Mouse (Mus musculus) neural tube, embryonic 14.5 days (tissue): ENCODE measurements around the gene AB124611. TPM values are rescaled to one million over a fixed set of nuclear protein-coding genes. Genes with fewer than 3 reads are reported as not detected.
A peak's percentile ranks its signal among the peaks of the same experiment; 100 is the strongest.
"Not testable (repeated sequence)": the region's sequence is repeated elsewhere in the genome, so short reads cannot be mapped to it uniquely, and the experiment has no call there.

Source experiments
- ATAC-seq: fragments of 200-750 bp; cut with Nextera tagmentation; 2 replicates; pipeline ENCODE4 v1.8.0; 2017; ENCODE audit warnings: low read depth, mild to moderate bottlenecking, moderate TSS enrichment, moderate library complexity
- H3K27ac ChIP-seq: fragments of 300-500 bp; sonication (generic); 2 replicates; pipeline ENCODE4 v1.5.1; 2014; ENCODE audit warnings: low read depth, mild to moderate bottlenecking, control low read depth, low read length, moderate library complexity, mixed read lengths
- H3K27me3 ChIP-seq: fragments of 300-500 bp; sonication (generic); 2 replicates; pipeline ENCODE4 v1.6.1; 2014; ENCODE audit warnings: low read length; ENCODE audit not compliant: control insufficient read depth, insufficient read depth
- H3K36me3 ChIP-seq: fragments of 300-500 bp; sonication (generic); 2 replicates; pipeline ENCODE4 v1.6.1; 2014; ENCODE audit warnings: low read length, mixed read lengths; ENCODE audit not compliant: control insufficient read depth, insufficient read depth
- H3K4me1 ChIP-seq: fragments of 300-500 bp; sonication (generic); 2 replicates; pipeline ENCODE4 v1.6.1; 2014; ENCODE audit warnings: low read length; ENCODE audit not compliant: control insufficient read depth, insufficient read depth
- H3K4me2 ChIP-seq: fragments of 300-500 bp; sonication (generic); 2 replicates; pipeline ENCODE4 v1.6.1; 2014; ENCODE audit warnings: mild to moderate bottlenecking, low read depth, low read length, control low read depth
- H3K4me3 ChIP-seq: fragments of 300-500 bp; sonication (generic); 2 replicates; pipeline ENCODE4 v1.5.1; 2014; ENCODE audit warnings: low read depth, low read length, control low read depth, mixed read lengths
- H3K9ac ChIP-seq: fragments of 300-500 bp; sonication (generic); replicated peaks from 2 replicates; pipeline ENCODE4 v1.6.1; 2014; ENCODE audit warnings: low read depth, mild to moderate bottlenecking, control low read depth, low read length, mixed read lengths
- H3K9me3 ChIP-seq: fragments of 300-500 bp; sonication (generic); 2 replicates; pipeline ENCODE4 v1.6.1; 2016; ENCODE audit warnings: low read length; ENCODE audit not compliant: control insufficient read depth
- WGBS: fragments of 180-500 bp; shearing (Covaris S2); extraction: QIAGEN DNeasy Blood & Tissue Kit; methylation state at CpG from one replicate; pipeline ENCODE4 v1.1.7; 2014; 5-methylcytosine and 5-hydroxymethylcytosine counted together
- polyA plus RNA-seq: library from polyadenylated mRNA; unstranded; fragments of >200 nt; fragmentation: Nextera tagmentation; extraction: Ambion mirVana; gene quantifications from 2 replicates; pipeline ENCODE4 v1.2.1, GENCODE M21; 2014

Gene AB124611
- polyA plus RNA-seq, 1 experiment from 2014 or later: 2.5 TPM

DNA sequence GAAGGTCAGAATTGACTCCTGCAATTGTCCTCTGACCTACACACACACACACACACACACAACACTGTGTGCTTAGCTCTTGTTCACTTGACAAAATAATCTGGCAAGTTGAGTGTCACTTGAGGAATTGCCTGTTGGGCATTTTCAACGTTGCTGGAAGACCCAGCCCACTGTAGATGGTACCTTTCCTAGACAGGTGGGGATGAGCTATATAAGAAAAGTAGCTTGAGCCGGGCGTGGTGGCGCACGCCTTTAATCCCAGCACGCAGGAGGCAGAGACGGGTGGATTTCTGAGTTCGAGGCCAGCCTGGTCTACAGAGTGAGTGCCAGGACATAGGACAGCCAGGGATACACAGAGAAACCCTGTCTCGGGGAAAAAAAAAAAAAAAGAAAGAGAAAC, 14.9 kb upstream of the AB124611 start:
- peak overlapping the region; percentile 66 for H3K4me2 ChIP-seq
- H3K27me3 ChIP-seq: no peaks in the 10 kb centered on the region
- peak overlapping the region; percentile 71 for H3K9ac ChIP-seq
- peak overlapping the region; percentile 60 for H3K4me3 ChIP-seq
- no peak for ATAC-seq
- peak overlapping the region; percentile 91 for H3K27ac ChIP-seq
- 81% methylated on average over 9 of the region's 9 CpGs for WGBS
- H3K9me3 ChIP-seq: no peaks in the 10 kb centered on the region
- peaks cover 14% of the 10 kb centered on the region for H3K4me1 ChIP-seq
- H3K36me3 ChIP-seq: peaks cover 15% of the 10 kb centered on the region

DNA sequence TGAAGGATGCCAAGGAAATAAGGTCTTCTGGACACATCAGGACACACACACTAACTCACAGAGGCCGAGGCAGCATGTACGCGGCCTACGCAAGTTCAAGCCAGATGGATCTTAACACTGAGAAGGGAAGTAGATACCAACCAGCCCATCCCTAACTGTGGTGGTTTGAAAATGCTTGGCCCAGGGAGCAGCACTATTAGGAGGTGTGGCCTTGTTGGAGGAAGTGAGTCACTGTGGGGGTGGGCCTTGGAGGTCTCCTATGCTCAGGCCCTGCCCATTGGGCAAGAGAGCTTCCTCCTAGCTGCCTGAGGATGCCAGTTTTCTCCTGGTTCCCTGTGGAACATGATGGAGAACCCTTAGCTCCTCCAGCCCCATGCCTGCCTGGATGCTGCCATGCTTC, 12.5 kb upstream of the AB124611 start:
- H3K4me1 ChIP-seq: peaks cover 14% of the 10 kb centered on the region
- H3K27me3 ChIP-seq: no peaks in the 10 kb centered on the region
- H3K9ac ChIP-seq: no peak overlapping the region
- peaks cover 4% of the 10 kb centered on the region; the same call in 1 of the 2 replicates for H3K36me3 ChIP-seq
- H3K27ac ChIP-seq: no peak overlapping the region
- no peaks in the 10 kb centered on the region for H3K9me3 ChIP-seq
- no peak overlapping the region for H3K4me2 ChIP-seq
- no peak overlapping the region for H3K4me3 ChIP-seq
- 99% methylated on average over 4 of the region's 4 CpGs for WGBS
- no peak for ATAC-seq

DNA sequence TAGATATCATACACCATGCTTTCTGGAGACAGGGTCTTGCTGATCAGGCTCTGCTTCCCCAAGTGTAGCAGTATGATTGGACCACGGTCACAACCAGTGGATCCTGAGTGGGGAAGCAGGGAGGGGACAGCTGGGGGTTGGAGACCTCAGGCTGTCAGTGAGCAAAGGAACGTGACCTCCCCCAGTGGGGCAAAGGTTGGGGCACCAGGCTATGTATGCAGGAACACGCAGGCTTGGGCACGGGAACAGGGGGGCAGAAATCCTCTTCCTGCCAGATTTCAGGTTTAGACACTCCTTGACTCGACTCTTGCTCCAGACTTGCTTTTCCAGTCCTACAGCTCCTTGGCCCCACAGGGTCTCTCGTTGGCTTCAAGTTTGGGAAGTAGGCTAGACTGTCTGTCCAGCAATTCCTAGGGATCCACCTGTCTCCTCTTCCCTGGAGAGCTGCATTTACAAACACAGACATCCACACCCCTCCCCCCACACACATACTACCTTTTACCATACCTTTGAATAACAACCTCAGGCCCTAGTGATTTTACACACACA, 8.0 kb upstream of the AB124611 start:
- no peaks in the 10 kb centered on the region for H3K9me3 ChIP-seq
- H3K9ac ChIP-seq: no peak overlapping the region
- ATAC-seq: no peak
- no peaks in the 10 kb centered on the region for H3K4me1 ChIP-seq
- H3K27ac ChIP-seq: no peak overlapping the region
- H3K36me3 ChIP-seq: no peaks in the 10 kb centered on the region
- H3K27me3 ChIP-seq: no peaks in the 10 kb centered on the region
- WGBS: 89% methylated on average over 6 of the region's 6 CpGs
- H3K4me3 ChIP-seq: no peak overlapping the region
- H3K4me2 ChIP-seq: no peak overlapping the region

DNA sequence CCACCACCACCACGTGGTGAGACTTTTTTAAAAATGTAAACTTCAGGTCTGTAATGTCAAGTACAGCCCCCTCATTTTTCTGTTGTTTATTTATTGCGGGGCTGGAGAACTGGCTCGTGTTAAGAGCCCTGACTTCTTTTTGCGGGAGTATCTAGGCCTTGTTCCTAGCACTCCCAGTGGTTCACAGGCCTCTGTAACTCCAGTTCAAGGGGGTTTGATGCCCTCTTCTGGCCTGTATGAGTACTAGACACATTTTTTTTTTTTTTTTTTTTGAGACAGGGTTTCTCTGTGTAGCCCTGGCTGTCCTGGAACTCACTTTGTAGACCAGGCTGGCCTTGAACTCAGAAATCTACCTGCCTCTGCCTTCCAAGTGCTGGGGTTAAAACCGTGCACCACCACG, 7.3 kb upstream of the AB124611 start:
- H3K9me3 ChIP-seq, H3K4me1 ChIP-seq, H3K9ac ChIP-seq, H3K27ac ChIP-seq, H3K27me3 ChIP-seq, ATAC-seq, H3K36me3 ChIP-seq, H3K4me2 ChIP-seq, H3K4me3 ChIP-seq: not testable (repeated sequence)
- 87% methylated on average over 6 of the region's 6 CpGs for WGBS

DNA sequence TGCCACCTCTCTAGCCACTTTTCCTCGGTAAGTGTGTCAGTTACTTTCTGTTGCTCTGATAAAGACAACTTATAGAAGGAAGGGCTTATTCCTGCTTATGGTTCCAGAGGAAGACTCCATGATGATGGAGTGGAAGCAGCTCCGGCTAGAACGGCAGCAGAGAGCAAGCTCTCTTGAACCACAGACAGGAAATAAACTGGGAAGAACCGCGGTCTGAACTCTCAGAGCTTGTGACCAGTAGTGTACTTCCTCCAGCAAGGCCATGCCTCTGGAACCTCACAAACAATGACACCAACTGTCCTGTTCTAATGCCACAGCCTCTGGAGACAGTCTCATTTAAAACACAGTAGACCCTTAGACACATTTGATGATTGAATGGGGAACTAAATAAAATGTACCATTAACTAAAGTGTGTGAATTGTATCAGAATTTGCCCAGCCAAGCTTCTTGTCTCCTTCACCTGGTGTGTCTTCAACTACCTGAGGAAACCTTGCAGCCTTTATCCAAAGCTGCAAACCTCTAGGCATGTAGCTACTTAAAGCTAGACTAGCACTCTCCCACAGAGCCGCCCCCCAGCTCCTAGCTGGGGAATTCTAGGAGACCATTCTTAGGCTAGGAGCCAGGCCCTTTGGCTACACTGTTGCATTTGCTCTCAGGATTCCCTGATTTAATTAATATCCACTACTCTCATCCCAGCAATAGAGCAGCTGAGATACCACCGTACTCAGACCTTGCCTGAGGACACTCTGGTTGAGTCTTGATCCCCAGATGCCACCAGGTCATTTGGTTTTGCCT, 637 bp upstream of the AB124611 start:
- no peak overlapping the region for H3K27ac ChIP-seq
- H3K27me3 ChIP-seq: no peaks in the 10 kb centered on the region
- H3K9ac ChIP-seq: no peak overlapping the region
- H3K4me2 ChIP-seq: no peak overlapping the region
- no peak for ATAC-seq
- no peaks in the 10 kb centered on the region for H3K4me1 ChIP-seq
- no peak overlapping the region for H3K4me3 ChIP-seq
- 83% methylated on average over 7 of the region's 7 CpGs for WGBS
- H3K36me3 ChIP-seq: no peaks in the 10 kb centered on the region
- no peaks in the 10 kb centered on the region for H3K9me3 ChIP-seq

DNA sequence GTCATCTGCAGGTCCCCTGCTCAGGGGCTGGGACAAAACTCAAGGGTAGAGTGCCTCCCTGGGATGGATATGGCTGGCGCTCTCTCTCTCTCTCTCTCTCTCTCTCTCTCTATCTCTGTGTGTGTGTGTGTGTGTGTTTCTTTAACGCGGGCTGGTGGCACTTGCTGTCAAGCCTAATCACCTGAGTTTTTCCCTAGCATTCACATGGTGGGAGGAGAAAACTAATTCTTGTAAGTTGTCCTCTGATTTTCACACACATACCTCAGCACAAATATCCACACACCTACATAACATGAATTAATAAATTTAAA, 613 bp downstream of the AB124611 start:
- Histone ChIP-seq H3K4me2 (no peak overlapping the region), H3K36me3 (no peaks in the 10 kb centered on the region), H3K9me3 (no peaks in the 10 kb centered on the region), H3K4me3 (no peak overlapping the region), H3K9ac (no peak overlapping the region), H3K27ac (no peak overlapping the region), H3K27me3 (no peaks in the 10 kb centered on the region), H3K4me1 (no peaks in the 10 kb centered on the region)
- WGBS: 100% methylated on average over 3 of the region's 3 CpGs
- ATAC-seq: no peak

DNA sequence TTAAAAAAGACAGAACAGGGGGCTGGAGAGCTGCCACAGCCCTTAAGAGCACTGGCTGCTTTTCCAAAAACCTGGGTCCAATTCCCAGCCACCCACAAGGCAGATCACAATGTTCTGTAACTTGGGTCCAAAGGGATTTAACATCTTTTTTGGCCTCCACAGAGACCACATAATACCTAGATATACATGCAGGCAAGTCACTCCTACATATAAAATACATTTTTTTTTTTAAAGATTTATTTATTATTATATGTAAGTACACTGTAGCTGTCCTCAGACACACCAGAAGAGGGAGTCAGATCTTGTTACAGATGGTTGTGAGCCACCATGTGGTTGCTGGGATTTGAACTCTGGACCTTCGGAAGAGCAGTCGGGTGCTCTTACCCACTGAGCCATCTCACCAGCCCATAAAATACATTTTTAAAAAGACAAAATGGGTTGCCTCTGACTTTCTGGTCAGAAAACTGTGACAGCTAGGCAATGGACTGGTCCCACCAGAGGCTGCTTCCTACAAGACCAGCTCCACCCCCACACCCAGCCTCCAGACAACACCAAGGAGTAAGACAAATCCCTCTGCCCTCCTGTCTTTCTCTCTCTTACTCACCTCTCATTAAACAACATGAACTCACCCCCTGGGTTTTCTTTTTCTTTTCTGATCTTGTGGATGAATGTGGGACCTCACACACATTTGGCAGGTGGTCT, 1.3 kb downstream of the AB124611 start:
- H3K9ac ChIP-seq: no peak overlapping the region
- no peak overlapping the region for H3K4me2 ChIP-seq
- H3K27me3 ChIP-seq: no peaks in the 10 kb centered on the region
- H3K9me3 ChIP-seq: no peaks in the 10 kb centered on the region
- no peaks in the 10 kb centered on the region for H3K4me1 ChIP-seq
- no peak overlapping the region for H3K4me3 ChIP-seq
- no peak for ATAC-seq
- 98% methylated on average over 2 of the region's 2 CpGs for WGBS
- no peak overlapping the region for H3K27ac ChIP-seq
- no peaks in the 10 kb centered on the region for H3K36me3 ChIP-seq

DNA sequence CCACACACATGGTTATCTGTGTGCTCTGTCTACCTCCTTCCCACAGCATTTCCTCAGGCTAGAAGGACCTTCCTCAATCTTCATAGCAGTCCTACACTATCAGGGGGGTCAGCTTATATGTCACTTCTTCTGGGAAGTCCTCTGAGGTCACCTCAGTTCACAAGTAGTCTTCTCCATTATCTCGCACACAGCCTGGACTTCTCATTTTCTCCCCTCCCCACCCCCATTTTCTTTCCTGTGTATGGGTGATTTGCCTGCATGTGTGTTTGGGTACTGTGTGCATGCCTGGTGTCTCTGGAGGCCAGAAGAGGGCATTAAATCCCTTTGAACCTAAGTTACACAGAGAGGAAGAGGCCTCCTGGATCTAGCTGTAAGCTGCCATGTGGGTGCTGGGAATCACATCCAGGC, 1.9 kb downstream of the AB124611 start:
- no peaks in the 10 kb centered on the region for H3K9me3 ChIP-seq
- no peak overlapping the region for H3K4me3 ChIP-seq
- H3K9ac ChIP-seq: no peak overlapping the region

DNA sequence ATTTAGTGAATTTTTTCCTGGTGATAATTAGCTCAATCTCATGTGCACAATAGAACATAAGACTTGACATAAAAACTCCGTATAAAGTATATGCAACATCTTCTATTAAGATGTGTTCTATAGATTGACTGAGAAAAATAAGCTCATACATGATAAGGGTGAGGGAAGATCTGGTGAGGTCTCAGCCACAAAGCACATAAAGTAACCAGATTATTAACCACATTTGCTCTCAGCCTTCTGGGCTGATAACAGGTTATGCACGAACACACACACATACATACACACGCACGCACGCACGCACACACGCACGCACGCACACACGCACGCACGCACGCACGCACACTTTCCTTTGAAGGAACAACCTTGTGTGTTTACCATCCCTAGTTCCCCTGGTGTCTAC, 10.5 kb downstream of the AB124611 start:
- H3K36me3 ChIP-seq: no peaks in the 10 kb centered on the region
- no peak for ATAC-seq
- no peaks in the 10 kb centered on the region for H3K4me1 ChIP-seq
- WGBS: 95% methylated on average over 14 of the region's 14 CpGs
- H3K4me2 ChIP-seq: no peak overlapping the region
- no peaks in the 10 kb centered on the region for H3K27me3 ChIP-seq
- H3K9me3 ChIP-seq: no peaks in the 10 kb centered on the region
- H3K4me3 ChIP-seq: no peak overlapping the region
- no peak overlapping the region for H3K27ac ChIP-seq
- no peak overlapping the region for H3K9ac ChIP-seq

More for the DNA sequence above, 1.9 kb downstream of the AB124611 start:
- Histone ChIP-seq H3K36me3 (no peaks in the 10 kb centered on the region), H3K27ac (no peak overlapping the region), H3K27me3 (no peaks in the 10 kb centered on the region), H3K4me2 (no peak overlapping the region), H3K4me1 (no peaks in the 10 kb centered on the region)
- WGBS: 67% methylated on average over 1 of the region's 1 CpGs
- no peak for ATAC-seq
